Mouse (Mus musculus): ENCODE data around the gene Abi3.

- TF ChIP-seq CTCF (IDR thresholded peaks at IDR 0.05; ENCODE audit: borderline replicate concordance, extremely low read depth, insufficient read depth, insufficient read length) (no peak), POLR2A (IDR thresholded peaks at IDR 0.05; ENCODE audit: borderline replicate concordance, extremely low read depth, insufficient read depth, insufficient read length, poor library complexity, severe bottlenecking) (no peak)
These were observed 1.2 kb upstream of the Abi3 start for GRCm38 (mm10) chr11:95843421-95843950.
